Mouse (Mus musculus): ENCODE results near the gene Doc2g.

GRCm38 (mm10) chr19:3991966-3992365 lies 11.1 kb upstream of the Doc2g start:
- TF ChIP-seq CTCF (IDR thresholded peaks at IDR 0.05; ENCODE audit: borderline replicate concordance, extremely low read depth, insufficient read depth, insufficient read length) (no peak), POLR2A (IDR thresholded peaks at IDR 0.05; ENCODE audit: borderline replicate concordance, extremely low read depth, insufficient read depth, insufficient read length, poor library complexity, severe bottlenecking) (no peak)

Data from brain, embryonic 14.5 days (tissue).